Mouse (Mus musculus) hindbrain, embryonic 11.5 days (tissue): Measurements from ENCODE around the gene Lrit2. TPM values are rescaled to one million over a fixed set of nuclear protein-coding genes. Genes with fewer than 3 reads are reported as not detected.

ENCODE experiments used
- ATAC-seq: fragments of 200-750 bp; cut with Nextera tagmentation; 2 replicates; pipeline ENCODE4 v1.8.0; 2017; ENCODE audit warnings: mild to moderate bottlenecking, moderate TSS enrichment, moderate library complexity; ENCODE audit not compliant: low FRiP score
- DNase-seq: peaks from one replicate; pipeline ENCODE4 v3.0.0-alpha.2; 2015; ENCODE audit warnings: low spot score
- H3K27ac ChIP-seq: fragments of 300-500 bp; sonication (generic); 2 replicates; pipeline ENCODE4 v1.5.1; 2014; ENCODE audit warnings: mild to moderate bottlenecking, low read depth, low read length
- H3K27me3 ChIP-seq: fragments of 300-500 bp; sonication (generic); 2 replicates; pipeline ENCODE4 v1.6.1; 2014; ENCODE audit warnings: mild to moderate bottlenecking, low read length, moderate library complexity, mixed read lengths; ENCODE audit not compliant: control insufficient read depth, insufficient read depth
- H3K36me3 ChIP-seq: fragments of 300-500 bp; sonication (generic); 2 replicates; pipeline ENCODE4 v1.6.1; 2014; ENCODE audit warnings: mild to moderate bottlenecking, low read length, moderate library complexity, mixed read lengths; ENCODE audit not compliant: control insufficient read depth, insufficient read depth
- H3K4me1 ChIP-seq: fragments of 300-500 bp; sonication (generic); replicated peaks from 2 replicates; pipeline ENCODE4 v1.6.1; 2014; ENCODE audit warnings: low read length, mixed read lengths; ENCODE audit not compliant: control insufficient read depth, insufficient read depth
- H3K4me2 ChIP-seq: fragments of 300-500 bp; sonication (generic); replicated peaks from 2 replicates; pipeline ENCODE4 v1.6.1; 2014; ENCODE audit warnings: mild to moderate bottlenecking, low read depth, low read length
- H3K4me3 ChIP-seq: fragments of 300-500 bp; sonication (generic); 2 replicates; pipeline ENCODE4 v1.5.1; 2014; ENCODE audit warnings: low read depth, low read length
- H3K9ac ChIP-seq: fragments of 300-500 bp; sonication (generic); 2 replicates; pipeline ENCODE4 v1.6.1; 2014; ENCODE audit warnings: low read depth, low read length
- H3K9me3 ChIP-seq: fragments of 300-500 bp; sonication (generic); 2 replicates; pipeline ENCODE4 v1.6.1; 2016; ENCODE audit warnings: low read length; ENCODE audit not compliant: control insufficient read depth
- WGBS: fragments of 180-500 bp; shearing (Covaris S2); extraction: QIAGEN DNeasy Blood & Tissue Kit; methylation state at CpG from one replicate; pipeline ENCODE4 v1.1.7; 2014; 5-methylcytosine and 5-hydroxymethylcytosine counted together
- polyA plus RNA-seq: library from polyadenylated mRNA; unstranded; fragments of >200 nt; fragmentation: Nextera tagmentation; extraction: Ambion mirVana; gene quantifications from 2 replicates; pipeline ENCODE4 v1.2.1, GENCODE M21; 2014

The Lrit2 gene
- not detected in 2 replicates for polyA plus RNA-seq

GRCm38 (mm10) chr14:37067629-37068028 lies at the start of gene Lrit2:
TSS of gene Lrit2 (plus strand) at chr14:37067929.
- ATAC-seq (no peak), DNase-seq (no peak)
- no peak within 1 kb of the TSS for H3K9ac ChIP-seq
- H3K4me3 ChIP-seq = no peak within 1 kb of the TSS
- no peaks in the 10 kb centered on the region for H3K4me1 ChIP-seq
- H3K27me3 ChIP-seq = no peaks in the 10 kb centered on the region
- H3K9me3 ChIP-seq = no peaks in the 10 kb centered on the region
- H3K27ac ChIP-seq = no peak within 1 kb of the TSS
- WGBS = 86% methylated on average over 5 of the region's 5 CpGs
- H3K36me3 ChIP-seq = no peaks in the 10 kb centered on the region
- H3K4me2 ChIP-seq = no peak within 1 kb of the TSS

- Histone ChIP-seq H3K9ac (no peak overlapping the region), H3K27ac (no peak overlapping the region), H3K4me2 (no peak overlapping the region), H3K9me3 (no peaks in the 10 kb centered on the region), H3K27me3 (no peaks in the 10 kb centered on the region), H3K4me1 (no peaks in the 10 kb centered on the region), H3K4me3 (no peak overlapping the region), H3K36me3 (no peaks in the 10 kb centered on the region)
- ATAC-seq (no peak), DNase-seq (no peak)
- 81% methylated on average over 4 of the region's 4 CpGs for WGBS
These were observed 40.3 kb upstream of the Lrit2 start for GRCm38 (mm10) chr14:37027248-37027933.

- no peak overlapping the region for H3K4me3 ChIP-seq
- H3K4me1 ChIP-seq = no peaks in the 10 kb centered on the region
- no peak overlapping the region for H3K9ac ChIP-seq
- 97% methylated on average over 3 of the region's 3 CpGs for WGBS
- H3K9me3 ChIP-seq = no peaks in the 10 kb centered on the region
- no peaks in the 10 kb centered on the region for H3K36me3 ChIP-seq
- no peaks in the 10 kb centered on the region for H3K27me3 ChIP-seq
- no peak overlapping the region for H3K4me2 ChIP-seq
- DNase-seq (no peak), ATAC-seq (no peak)
- H3K27ac ChIP-seq = no peak overlapping the region
These were observed 39.8 kb upstream of the Lrit2 start for GRCm38 (mm10) chr14:37027951-37028350.

- H3K4me2 ChIP-seq = no peak overlapping the region
- 89% methylated on average over 3 of the region's 3 CpGs for WGBS
- no peak for DNase-seq
These were observed 39.2 kb upstream of the Lrit2 start for GRCm38 (mm10) chr14:37028555-37028954.

GRCm38 (mm10) chr14:37032481-37033104 lies 35.1 kb upstream of the Lrit2 start:
- DNase-seq (no peak), ATAC-seq (no peak)
- H3K4me2 ChIP-seq = no peak overlapping the region
- H3K4me1 ChIP-seq = no peaks in the 10 kb centered on the region
- H3K9me3 ChIP-seq = no peaks in the 10 kb centered on the region
- H3K36me3 ChIP-seq = no peaks in the 10 kb centered on the region
- 80% methylated on average over 11 of the region's 11 CpGs for WGBS
- no peaks in the 10 kb centered on the region for H3K27me3 ChIP-seq
- no peak overlapping the region for H3K9ac ChIP-seq
- H3K27ac ChIP-seq = no peak overlapping the region
- H3K4me3 ChIP-seq = no peak overlapping the region

More at GRCm38 (mm10) chr14:37028555-37028954, 39.2 kb upstream of the Lrit2 start:
- no peak overlapping the region for H3K27ac ChIP-seq
- H3K4me1 ChIP-seq = no peaks in the 10 kb centered on the region
- H3K27me3 ChIP-seq = no peaks in the 10 kb centered on the region
- no peaks in the 10 kb centered on the region for H3K9me3 ChIP-seq
- H3K9ac ChIP-seq = no peak overlapping the region
- H3K36me3 ChIP-seq = no peaks in the 10 kb centered on the region
- H3K4me3 ChIP-seq = no peak overlapping the region
- ATAC-seq = no peak

GRCm38 (mm10) chr14:37033241-37033640 lies 34.5 kb upstream of the Lrit2 start:
- H3K4me1 ChIP-seq = no peaks in the 10 kb centered on the region
- no peak overlapping the region for H3K9ac ChIP-seq
- WGBS = 23% methylated on average over 7 of the region's 7 CpGs
- H3K27me3 ChIP-seq = no peaks in the 10 kb centered on the region
- H3K9me3 ChIP-seq = no peaks in the 10 kb centered on the region
- H3K4me2 ChIP-seq = no peak overlapping the region
- ATAC-seq = peak; percentile 57; the same call in 1 of the 2 replicates
- H3K4me3 ChIP-seq = no peak overlapping the region
- DNase-seq = peak; percentile 83
- H3K27ac ChIP-seq = no peak overlapping the region
- no peaks in the 10 kb centered on the region for H3K36me3 ChIP-seq

- H3K9me3 ChIP-seq = no peaks in the 10 kb centered on the region
- WGBS = 60% methylated on average over 5 of the region's 5 CpGs
- H3K9ac ChIP-seq = no peak overlapping the region
- H3K27ac ChIP-seq = no peak overlapping the region
- no peak overlapping the region for H3K4me3 ChIP-seq
- ATAC-seq (no peak), DNase-seq (no peak)
- no peaks in the 10 kb centered on the region for H3K4me1 ChIP-seq
- H3K36me3 ChIP-seq = no peaks in the 10 kb centered on the region
- no peaks in the 10 kb centered on the region for H3K27me3 ChIP-seq
- H3K4me2 ChIP-seq = no peak overlapping the region
These were observed 33.3 kb upstream of the Lrit2 start for GRCm38 (mm10) chr14:37034432-37034831.

- H3K4me1 ChIP-seq = no peaks in the 10 kb centered on the region
- H3K9me3 ChIP-seq = no peaks in the 10 kb centered on the region
- ATAC-seq (no peak), DNase-seq (no peak)
- no peaks in the 10 kb centered on the region for H3K36me3 ChIP-seq
- H3K9ac ChIP-seq = no peak within 1 kb of the TSS
- WGBS = 73% methylated on average over 1 of the region's 1 CpGs
- no peak within 1 kb of the TSS for H3K27ac ChIP-seq
- no peak within 1 kb of the TSS for H3K4me2 ChIP-seq
- no peaks in the 10 kb centered on the region for H3K27me3 ChIP-seq
- H3K4me3 ChIP-seq = no peak within 1 kb of the TSS
These were observed 18.8 kb upstream of the Lrit2 start, which contains the start of gene Rgr for GRCm38 (mm10) chr14:37048914-37049410. TSS of gene Rgr (minus strand) at chr14:37048964.

GRCm38 (mm10) chr14:37064849-37065248 lies 2.9 kb upstream of the Lrit2 start:
- Histone ChIP-seq H3K4me3 (no peak overlapping the region), H3K27ac (no peak overlapping the region), H3K9me3 (no peaks in the 10 kb centered on the region), H3K27me3 (no peaks in the 10 kb centered on the region), H3K4me1 (no peaks in the 10 kb centered on the region), H3K9ac (no peak overlapping the region), H3K4me2 (no peak overlapping the region), H3K36me3 (no peaks in the 10 kb centered on the region)
- ATAC-seq = no peak
- WGBS = 76% methylated on average over 2 of the region's 2 CpGs
- no peak for DNase-seq
